Mouse (Mus musculus) R1 (cell line): ENCODE data around the gene Rab44.
A peak's percentile ranks its signal among the peaks of the same experiment; 100 is the strongest.
"Not testable (repeated sequence)": the region's sequence is repeated elsewhere in the genome, so short reads cannot be mapped to it uniquely, and the experiment has no call there.

Source experiments
- DNase-seq: peaks from one replicate; pipeline ENCODE4 v3.0.0-alpha.2; 2018; ENCODE audit warnings: low read depth, low spot score

The Rab44 gene

DNA sequence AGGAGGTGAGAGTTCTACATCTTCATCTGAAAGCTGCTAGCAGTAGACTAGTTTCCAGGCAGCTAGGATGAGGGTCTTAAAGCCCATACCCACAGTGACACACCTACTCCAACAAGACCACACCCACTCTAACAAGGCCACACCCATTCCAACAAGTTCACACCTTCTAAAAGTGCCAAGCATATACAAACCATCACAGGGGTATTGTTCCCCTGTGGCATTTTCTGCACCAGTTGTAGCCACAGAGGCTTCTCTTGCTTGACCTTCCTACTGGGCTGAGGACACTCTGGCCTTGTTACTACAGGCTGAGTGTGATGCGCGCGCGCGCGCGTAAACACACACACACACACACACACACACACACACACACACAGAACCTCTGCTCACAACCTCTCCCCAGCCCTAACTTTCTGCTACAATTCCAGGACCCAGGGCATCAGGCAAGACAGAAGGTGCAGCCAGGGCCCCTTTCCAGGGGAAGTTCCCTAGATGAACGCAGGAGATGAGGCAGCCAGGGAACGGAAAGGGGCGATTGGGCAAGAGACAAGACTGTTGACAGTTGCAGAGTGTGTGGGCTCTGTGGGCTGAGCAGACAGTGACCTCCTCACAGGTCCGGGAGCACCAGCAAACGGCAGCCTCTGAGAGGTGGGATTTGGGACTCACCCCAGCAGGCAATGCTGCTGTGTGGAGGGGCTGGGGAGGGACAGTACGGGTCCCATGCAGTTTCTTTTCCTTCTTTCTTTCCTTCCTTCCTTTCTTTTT lies at the start of gene Rab44:
Gene Rab44, plus strand, starts transcription at position 555 of the 762 bp plus-strand sequence.
- peak; percentile 57 for DNase-seq

GRCm38 (mm10) chr17:29065245-29065940 lies 48.6 kb upstream of the Rab44 start:
- DNase-seq, result peak; percentile 90

- no peak for DNase-seq
Measured at GRCm38 (mm10) chr17:29065971-29066370, 48.0 kb upstream of the Rab44 start.

DNA sequence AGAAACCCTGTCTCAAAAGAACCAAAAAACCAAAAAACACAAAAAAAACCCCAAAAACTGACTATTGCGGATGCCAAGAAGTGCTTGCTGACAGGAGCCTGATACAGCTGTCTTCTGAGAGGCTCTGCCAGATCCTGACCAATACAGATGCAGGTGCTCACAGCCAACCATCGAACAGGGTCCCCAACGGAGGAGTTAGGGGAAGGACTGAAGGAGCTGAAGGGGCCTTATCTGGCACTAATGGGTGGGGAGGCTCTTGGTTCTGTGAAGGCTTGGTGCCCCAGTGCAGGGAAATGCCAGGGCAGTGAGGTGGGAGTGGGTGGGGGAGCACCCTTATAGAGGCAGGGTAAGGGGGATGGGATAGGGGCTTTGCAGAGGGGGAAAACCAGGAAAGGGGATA lies 46.5 kb upstream of the Rab44 start:
- DNase-seq, result not testable (repeated sequence)

- DNase-seq, result no peak
Measured at GRCm38 (mm10) chr17:29067847-29068246, 46.1 kb upstream of the Rab44 start.

DNA sequence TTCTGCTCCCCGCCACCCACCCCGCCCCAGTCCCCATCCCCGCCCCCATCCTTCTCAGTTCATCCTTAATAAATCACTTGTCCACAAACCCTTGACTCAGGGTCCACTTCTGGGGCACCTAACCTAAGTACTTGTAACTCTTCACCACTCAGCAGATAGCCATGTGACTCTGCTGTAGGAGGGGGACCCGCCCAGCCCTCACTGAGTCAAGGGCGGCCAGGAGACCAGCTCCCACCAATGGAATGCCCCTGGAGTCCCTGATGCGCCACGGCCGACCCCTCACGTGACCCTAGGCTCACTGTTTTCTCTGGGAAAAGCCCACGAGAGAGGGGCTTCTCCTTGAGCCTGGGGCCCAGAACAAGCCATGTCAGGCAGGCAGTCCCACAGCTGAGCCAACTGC lies 44.9 kb upstream of the Rab44 start:
- DNase-seq, result peak; percentile 68

DNA sequence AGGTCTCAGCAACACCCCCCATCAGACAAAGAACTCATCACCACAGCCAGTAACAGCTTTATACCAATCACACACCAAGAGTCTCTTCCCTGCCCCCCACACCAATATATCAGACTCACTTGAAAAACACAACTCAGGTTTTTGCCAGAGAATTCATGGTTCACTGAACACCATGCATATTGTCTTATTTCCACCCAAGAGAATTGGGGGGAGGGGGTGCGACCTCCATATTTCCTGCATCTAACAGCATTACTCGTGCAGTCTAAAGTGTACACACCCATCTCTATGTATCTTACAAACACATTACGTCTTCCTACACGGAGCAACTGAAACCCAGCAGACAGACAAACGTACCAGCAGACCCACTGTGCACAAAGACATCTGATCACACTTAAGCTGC lies 42.1 kb upstream of the Rab44 start:
- DNase-seq, result no peak

DNA sequence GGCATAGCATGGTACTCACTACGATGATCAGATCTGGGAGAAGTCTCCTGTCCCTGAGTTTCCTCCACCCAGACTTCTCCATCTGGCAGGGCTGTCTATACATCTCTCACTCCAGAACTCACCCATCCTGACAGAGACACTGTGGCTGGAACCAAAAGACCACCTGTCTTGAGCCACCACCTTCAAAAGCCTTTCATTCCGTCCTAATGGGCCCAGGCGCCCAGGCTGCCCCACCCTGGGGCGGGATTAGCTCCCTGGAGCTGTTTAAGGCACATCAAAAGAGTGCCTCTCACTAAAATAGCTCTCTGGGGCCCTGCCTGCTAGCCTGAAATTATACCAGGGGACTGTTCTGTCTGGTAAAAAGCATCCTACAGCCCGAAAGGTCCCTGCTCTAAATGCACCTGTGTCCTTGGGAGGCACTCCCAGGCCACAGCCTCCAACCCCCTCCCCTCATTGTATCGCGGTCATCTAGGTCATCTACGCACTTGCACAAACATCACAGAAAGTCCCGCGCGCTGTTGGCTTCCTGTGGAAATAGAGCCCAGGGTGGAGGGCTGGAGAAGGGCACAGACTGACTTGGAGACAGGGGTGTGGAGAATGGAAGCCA lies 41.1 kb upstream of the Rab44 start:
- no peak for DNase-seq

DNA sequence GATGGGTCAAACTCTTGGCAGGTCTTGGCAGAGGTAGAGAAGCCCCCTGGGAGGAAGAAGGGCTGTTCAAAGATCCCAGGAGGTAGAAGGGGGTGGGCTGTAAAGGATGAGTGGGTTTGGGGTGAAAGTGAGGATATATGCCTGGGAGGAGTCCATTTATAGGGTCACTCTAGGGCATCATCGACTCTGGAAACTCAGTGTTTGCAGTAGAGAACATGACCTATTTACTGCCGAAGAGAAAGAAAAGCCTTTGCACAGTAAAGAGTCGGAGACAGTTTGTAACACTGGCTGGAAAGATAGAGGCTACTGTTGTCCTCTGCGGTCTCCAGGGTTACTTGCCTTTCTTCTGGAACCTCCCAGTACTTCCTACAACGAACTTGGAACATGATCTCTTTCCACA lies 40.6 kb upstream of the Rab44 start:
- DNase-seq, result no peak

DNA sequence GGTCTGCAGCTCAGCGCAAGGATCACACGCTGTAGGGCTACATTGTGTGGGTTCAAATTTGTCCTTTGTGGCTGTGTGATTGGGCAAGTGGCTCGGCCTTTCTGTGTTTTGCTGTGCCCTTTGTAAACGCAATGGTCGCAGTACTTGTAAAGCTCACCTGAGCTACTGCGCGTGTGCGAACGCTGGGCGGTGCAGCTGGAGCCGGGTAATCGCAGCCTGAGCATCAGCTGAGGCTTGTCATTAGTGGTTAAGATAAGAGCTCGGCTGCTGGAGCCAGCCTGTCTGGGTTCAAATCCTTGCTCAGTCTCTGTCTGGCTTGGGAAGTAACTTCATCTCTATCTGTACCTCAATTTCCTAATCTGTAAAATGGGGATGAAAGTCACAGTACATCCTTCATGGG lies 39.9 kb upstream of the Rab44 start:
- peak; percentile 67 for DNase-seq

- no peak for DNase-seq
Measured at GRCm38 (mm10) chr17:29076235-29076634, 37.7 kb upstream of the Rab44 start.

DNA sequence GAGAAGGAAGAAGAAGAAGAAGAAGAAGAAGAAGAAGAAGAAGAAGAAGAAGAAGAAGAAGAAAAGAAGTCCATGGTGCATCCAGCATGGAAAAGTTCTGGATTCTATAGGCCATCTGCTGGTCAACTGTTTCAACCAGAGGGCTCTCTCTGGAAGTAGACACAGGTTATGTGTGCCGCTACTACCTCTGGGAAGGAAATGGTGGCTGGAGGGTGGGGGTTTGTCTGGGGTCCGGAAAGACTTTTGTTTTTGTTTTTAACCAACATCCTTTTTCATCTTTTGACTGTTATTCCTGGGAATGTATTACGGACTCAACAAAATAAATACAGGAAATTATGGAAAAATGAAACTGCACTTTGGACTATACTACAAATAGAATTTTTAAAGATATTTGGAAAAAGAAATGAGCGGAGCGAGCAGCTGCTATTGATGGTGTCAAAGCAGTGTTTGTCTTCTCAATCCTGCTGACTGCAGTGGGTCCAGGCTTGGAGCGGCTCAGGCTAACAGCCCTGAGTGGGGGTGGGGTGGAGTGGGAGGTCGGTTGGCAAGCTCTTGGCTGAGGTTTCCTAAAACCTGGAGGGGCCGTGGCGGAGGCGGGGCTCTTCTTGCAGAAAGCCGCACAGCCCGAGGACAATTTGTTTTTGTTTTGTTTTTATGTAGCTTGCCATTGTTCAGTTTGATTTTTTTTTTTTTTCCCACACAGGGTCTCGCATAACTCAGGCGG lies 36.0 kb upstream of the Rab44 start:
- peak; percentile 70 for DNase-seq

DNA sequence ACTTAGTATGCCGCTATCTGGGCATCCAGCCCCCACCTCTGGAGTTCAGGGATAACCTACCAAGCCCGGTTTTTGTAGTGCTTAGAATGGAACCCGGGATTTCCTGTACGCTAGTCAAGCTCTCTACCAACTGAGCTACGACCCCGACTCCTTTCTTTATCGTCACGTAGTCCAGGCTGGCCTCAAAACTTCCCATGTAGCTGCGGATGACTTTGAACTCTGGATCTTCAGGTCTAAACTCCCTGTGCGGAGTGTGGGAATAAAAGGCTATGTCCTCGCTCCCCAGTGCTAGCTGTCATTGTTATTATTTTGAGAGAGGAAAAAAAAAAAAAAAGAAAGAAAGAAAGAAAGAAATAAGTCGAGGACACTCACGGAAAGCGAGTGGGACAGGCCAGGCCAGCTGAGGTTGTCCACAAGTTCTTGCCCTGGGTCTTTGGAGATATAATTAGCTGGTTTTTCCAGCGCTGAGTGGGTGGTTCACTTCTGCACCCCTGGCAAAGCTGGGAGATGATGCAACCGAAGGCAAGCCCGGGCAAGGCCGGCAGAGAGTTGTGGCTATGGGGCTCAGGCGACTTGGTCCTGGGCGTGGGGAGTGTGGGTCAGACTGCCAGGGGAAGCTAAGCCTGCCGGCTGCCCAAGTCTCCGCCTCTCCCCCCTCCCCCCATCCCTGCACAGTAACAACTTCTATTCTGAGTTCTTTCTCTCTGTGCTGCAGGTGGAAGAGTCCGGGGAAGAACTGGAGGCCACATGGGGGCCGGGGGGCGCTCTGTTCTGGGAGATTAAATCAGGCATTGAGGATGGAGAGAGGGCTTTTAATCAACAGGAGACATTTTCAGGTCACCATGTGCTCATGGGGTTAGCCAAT lies 35.2 kb upstream of the Rab44 start:
- peak; percentile 81 for DNase-seq

DNA sequence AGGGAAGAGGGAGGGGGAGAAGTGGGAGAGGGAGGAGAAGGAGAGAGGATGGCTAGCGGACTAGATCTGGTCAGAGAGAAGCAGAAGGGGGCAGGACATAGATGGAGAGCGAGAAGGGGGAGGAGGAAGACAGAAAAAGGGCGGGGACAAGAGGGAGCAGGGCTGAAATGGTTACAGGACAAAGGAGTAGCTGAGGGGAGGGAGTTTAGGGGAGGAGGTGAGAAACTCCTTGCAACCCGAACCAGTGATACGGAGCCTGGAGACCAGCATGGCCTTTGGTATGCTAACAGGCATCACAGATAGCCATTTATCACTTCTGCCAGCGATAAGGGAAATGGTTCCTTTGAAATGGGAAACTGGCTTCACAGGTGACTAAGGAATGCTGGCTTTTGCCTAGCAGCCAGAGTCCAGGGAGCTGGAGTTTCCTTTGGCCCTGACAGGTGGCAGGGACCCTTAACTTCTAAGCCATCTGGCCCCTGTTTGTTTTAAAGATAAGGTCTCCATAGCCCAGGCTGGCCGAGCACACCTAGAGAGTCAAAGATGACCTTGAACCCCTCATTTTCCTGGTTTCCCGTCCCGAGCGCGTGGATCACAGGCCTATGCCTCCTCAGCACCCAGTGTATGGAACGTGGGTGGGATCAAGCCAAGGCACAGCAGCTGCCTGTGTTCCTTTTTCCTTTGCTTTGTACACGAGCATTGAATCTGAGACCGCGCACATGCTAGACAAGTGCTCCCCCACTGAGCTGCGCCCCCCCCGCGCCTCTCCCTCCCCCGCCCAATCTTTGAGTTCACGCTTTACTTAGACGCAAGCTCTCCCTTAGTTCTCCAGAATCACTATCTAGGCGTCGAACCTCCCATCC lies 33.0 kb upstream of the Rab44 start:
- peak; percentile 98 for DNase-seq

DNA sequence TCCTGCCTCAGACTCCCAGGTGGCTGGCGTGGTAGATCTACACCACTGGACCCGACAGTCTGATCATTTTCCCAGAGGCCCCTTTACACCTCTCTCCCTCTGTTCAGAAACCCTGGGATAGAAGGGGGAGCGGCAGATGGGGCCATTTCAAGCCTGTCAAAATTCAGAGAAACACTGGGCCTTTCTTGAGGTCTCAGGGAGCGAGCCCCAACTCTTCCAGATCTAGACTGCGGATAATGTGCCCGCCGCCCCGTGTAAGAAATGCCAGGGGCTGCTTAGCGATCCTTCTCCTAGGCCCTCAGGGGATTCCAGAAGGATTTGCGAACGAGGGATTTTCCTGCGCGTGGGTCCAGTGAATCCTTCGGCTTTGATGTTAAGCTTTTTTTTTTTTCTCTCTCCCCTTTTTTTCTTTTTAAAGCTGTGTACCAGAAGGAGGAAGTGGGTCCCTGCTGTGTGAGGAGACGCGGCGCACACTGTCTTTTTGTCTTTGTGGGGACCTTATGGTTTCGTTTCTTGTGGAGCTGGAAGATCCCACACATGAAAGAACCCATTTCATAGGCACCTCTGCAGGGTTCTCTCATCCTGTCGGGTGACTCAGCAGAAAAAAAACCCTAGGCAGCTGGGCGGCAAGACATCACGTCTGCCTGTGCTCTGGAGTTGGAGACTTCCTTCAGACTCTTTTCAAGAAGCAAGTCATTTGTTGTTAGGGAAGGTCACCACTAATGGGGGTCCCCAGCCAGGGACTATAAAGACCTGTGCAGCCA lies 32.1 kb upstream of the Rab44 start:
- DNase-seq, result peak; percentile 80

DNA sequence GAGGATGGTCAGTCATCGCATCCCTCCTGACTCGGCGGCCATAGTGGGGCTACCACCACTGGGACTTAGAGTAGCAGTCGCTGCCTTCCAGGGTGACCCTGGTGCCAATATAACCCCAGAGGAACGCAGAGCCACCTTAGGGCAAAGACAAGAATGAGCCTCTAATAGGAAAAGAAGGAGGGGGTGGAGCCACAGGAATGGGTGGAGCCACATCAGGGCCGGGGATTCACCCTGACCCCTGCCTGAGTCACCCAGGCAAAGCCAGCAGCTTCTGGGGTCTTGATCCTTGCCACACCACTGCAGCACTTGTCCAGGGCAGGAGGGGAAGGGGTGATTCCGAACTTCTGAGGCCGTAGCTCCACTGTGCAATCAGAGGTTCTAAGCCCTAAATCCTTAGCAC lies 30.4 kb upstream of the Rab44 start:
- peak; percentile 55 for DNase-seq

DNA sequence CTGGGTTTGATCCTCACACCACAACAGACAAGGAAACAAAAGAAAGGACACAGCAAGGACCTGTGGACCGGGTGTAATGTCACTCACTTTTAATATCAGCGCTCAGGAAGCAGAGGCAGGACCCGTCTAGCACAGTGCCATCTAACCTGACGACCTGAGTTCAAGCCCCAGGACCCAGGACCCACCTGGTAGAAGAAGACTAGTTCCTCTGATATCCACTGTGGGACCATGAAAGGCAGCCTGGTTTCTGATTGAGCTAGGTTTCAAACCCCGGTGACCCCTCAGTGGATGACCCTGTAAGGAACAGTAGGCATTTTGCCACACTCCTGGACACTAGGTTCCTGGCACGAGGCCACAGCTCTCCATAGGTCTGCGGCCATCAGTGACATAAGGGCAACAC lies 29.3 kb upstream of the Rab44 start:
- no peak for DNase-seq

DNA sequence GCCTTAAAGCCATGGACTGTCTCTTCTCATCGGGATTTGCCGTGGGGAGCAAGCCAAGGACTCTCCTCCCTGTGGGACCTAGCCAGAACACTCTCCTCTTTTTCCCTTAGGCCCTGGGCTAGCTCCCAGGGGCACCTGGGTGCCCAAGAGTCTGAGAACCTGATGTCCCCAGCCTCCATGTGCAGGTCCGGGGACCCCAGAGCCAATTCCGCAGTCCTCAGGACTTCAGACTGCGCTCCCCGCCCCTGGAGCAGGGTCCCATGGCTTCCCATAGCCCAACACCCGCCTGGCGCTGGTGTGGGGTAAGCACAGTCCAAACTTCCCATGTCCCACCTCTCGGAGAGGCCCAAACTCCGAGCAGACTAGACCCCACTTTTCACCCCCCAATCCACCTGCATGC lies 28.7 kb upstream of the Rab44 start:
- DNase-seq, result no peak

DNA sequence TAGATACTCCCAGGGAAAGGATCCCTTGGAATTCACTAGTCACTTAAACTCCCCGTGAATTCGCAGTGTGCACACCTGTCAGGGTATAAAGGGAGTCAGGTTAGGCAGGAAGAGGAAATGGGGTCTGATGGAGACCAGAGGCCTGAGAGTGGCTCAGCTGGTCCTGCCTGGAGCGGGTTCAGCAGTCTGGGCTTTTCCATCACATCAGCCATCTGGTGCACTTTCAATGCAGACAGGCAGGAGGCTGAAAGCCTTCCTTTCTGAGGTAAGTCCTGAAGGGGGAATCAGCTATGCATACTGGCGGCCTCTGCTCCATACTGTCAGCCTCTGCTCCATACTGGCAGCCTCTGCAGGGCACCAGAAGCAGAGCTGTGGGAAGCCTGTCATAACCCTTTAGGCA lies 27.0 kb upstream of the Rab44 start:
- no peak for DNase-seq
